Mouse (Mus musculus) c-Kit-positive CD71-positive TER-119-positive erythroid progenitor cells, embryonic 14.5 days (primary cell): ENCODE measurements around the gene Spg7.
"Not testable (repeated sequence)": the region's sequence is repeated elsewhere in the genome, so short reads cannot be mapped to it uniquely, and the experiment has no call there.

Experiments used
- DNase-seq: peaks from one replicate; pipeline ENCODE4 v3.0.0-alpha.2; 2013; ENCODE audit warnings: low spot score

The Spg7 gene

DNA sequence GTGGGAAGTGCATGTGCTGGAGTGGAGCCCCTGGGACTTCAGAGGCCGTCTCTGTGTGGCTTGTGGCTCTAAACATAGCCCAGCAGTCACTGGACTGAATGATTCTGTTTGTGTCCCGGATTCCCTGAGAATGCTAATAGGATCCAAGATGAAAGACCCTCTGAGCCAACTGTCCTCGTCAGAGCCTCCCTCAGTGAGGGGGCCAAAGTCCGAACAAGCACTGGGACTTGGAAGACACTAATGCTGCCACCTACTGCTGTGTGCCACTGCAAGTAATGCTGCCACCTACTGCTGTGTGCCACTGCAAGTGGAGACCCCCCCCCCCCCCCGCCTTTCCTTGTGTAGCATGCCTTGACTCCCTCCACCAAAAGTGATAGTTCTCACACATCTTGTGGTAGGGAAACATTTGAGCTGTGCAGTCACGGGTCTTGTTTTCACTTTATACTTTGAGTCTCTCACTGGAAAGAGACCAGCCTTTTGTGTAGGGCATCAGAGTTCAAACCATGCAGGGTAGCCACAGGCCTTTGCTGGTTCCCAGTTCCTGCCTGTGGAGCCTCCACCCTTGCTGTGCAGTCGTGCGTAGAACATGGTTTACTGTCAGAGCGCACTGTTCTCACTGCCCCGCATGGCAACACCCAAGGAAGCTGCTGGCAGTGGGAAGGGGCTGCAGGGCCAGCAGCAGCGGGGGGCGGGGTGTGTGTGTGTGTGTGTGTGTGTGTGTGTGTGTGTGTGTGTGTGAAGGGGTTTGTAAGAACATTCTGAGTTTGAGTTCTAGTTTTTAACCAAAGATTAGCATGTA is 35.2 kb downstream of the Spg7 start:
- DNase-seq: no peak

DNA sequence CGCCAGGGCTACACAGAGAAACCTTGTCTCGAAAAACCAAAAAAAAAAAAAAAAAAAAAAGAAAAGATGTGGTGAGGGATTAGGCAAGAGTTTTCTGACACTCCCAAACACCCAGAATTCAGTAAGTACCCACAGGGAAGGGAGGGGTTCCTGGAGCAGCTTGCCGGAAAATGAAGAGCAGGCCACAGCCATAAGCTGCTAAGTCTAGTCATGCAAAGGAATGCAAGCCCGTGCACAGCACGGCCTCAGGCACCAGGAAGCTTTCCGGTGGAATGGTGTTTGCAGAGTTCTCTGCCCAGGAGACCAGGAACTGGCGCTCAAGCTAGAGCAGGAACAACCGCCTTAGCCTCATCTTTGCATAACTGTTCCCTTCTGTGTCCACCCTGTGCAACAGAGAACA is 37.5 kb downstream of the Spg7 start:
- DNase-seq: no peak

DNA sequence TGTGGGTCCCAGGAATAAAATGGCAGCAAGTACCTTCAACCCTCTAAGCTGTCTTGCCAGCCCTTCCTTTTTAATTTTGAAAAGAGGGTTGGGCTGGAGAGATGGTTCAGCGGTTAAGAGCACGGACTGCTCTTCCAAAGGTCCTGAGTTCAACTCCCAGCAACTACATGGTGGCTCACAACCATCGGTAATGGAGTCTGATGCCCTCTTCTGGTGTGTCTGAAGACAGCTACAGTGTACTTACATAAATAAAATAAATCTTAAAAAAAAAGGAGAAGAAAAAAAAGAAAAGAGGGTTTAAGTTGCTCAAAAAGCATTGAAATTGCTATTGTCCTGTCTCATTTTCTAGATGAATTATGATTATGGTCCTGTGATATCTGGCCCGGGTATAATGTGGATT is 38.5 kb downstream of the Spg7 start:
- no peak for DNase-seq

DNA sequence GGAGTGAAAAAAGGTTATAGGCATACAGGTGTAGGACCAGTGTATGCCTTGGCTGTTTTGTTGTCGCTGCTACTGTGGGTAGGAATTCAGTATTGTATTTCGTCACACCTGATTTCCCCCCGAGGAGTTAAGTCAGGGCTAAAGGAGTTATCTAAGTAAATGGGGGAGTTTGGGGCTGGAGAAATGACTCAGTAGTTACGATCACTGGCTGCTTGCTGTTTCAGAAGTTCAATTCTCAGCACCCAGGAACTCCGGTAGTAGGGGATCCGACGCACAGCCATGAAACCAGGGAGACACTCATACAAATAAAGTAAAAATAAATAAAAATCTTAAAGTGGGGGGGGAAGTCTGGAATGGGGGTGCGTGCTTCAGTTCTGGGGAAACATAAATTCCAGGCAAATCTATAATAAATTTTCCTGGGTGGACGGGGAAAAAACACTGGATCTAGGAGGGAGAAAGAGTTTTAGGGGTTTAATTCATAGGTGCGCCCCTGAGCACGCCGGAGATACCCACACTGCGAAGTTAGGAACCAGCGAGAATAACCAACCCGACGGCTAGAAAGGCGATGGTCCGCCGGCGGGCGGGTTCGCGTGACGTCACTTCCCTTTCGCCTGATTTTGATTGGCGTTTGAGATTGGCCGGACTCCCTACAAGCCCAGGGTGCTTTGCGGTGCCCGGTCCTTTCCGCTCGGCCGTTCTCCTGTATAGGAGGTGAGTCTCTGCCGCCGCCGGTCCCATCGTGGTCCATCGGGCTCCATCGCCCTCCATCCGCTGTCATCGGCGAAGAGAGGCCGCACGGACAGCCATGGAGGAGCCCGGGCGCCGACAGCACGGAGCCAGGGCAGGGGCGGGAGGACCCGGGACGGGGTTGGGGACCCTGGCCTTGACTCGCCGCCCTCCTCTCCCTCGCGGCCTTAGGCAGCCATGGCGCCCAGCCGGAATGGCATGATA is 39.3 kb downstream of the Spg7 start, which contains the start of gene Rpl13:
Gene Rpl13 (plus strand): TSS at position 616 of the 951 bp plus-strand sequence.
- DNase-seq: peak; percentile 94

DNA sequence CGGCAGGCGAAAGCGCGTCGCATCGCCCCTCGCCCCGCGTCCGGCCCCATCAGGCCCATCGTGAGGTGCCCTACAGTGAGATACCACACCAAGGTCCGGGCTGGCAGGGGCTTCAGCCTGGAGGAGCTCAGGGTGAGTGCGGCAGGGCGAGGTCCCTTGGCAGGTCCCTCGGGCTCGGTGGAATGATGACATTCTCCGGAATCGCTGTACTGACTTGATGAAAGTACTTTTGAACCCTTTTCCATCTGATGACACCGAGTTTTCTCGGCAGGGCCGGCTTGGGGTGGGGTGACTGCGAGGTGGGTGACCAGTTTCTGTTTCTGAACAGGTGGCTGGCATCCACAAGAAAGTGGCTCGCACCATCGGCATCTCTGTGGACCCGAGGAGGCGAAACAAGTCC is 40.1 kb downstream of the Spg7 start:
- not testable (repeated sequence) for DNase-seq

DNA sequence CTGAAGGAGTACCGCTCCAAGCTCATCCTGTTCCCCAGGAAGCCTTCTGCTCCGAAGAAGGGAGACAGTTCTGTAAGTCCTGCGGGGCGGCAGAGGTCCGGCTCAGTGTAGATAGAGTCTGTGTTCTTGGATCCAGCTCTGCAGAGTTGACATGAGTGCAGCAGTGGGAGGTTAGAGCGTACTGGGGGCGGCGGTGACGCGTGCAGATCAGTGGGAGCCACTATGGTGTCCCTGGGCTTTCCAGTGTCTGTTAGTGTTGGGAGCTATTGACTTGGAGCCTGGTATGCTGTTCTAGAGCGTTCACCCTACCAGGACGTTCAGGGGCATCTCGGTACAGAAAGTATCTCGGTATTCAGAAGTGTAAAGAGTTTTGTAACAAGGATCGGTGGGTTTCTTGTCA is 40.5 kb downstream of the Spg7 start:
- no peak for DNase-seq

DNA sequence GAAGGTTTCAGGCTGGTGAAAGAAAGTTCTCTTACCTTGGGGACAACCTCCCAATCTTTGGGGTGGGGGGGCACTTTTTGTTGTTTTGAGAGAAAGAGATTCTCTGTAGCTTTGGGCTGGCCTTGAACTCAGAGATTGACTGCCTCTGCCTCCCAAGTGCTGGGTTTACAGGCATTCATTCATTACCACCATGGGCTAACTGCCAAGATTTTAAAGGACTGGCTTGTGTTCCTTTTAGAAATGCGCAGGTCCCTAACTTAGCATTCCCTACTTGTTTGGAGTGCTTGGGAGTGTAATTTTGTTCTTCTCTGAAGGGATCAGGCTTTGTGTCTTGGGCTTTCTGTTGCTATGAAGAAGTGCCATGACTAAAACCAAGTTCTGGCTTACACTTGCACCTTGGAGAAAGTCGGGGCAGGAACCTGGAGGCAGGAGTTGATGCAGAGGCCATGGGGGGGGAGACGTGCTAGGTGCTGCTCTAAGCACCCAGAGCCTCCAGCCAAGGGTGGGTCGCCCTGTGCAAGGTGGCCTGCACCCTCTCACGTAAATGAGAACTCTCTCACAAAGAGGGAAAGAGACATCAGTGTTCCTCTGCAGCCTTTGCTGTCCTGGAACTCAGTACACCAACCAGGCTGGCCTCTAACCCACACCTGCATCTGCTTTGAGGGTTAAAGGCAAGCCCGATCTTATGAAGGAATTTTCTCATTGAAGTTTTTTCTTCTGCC is 41.5 kb downstream of the Spg7 start:
- DNase-seq: no peak

DNA sequence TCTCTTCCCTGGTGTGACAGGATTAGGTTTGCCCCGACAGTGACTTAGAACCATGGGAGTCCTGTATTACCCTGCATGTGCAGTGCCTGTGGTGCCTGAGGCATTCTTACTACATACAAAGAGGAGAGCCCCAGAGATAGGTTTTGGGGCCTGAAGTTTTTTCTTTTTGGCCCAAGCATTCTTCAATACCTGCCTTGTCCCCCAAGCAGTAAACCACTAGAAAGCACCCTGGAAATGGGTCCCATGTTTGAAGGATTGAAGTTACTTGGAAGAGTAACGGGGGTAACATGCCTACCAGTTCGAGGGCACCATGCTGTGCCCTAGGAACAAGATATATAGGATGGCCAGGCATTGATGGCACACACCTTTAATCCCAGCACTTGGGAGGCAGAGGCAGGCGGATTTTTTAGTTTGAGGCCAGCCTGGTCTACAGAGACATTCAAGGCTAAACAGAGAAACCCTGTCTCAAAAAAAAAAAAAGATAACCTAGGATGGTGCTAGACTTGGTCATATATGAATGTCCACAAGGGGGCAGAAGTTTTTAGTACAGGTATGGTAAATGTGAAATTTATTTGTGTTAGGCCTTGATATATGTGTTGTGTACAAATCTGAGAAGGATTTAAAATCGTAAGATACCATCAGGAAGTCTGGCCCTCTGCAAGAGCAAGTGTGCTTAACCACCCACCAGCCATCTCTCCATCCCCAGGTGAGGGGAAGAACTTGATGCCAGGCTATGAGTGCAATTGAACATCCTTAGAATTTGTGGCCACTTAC is 43.0 kb downstream of the Spg7 start:
- DNase-seq: peak; percentile 72

DNA sequence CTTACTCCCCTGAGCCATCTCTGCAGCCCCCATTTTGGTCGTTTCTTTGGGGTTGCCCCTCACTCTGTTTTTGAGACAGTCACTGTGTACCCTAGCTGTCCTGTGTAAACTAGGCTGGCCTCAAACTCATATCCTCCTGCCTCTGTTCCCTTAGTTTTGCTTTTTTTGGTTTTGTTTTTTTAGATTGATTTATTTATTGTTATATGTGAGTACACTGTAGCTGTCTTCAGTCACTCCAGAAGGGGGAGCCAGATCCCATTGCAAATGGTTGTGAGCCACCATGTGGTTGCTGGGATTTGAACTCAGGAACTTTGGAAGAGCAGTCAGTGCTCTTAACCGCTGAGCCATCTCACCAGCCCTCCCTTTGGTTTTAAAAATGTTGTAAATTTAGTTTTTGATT is 43.8 kb downstream of the Spg7 start:
- DNase-seq: no peak

DNA sequence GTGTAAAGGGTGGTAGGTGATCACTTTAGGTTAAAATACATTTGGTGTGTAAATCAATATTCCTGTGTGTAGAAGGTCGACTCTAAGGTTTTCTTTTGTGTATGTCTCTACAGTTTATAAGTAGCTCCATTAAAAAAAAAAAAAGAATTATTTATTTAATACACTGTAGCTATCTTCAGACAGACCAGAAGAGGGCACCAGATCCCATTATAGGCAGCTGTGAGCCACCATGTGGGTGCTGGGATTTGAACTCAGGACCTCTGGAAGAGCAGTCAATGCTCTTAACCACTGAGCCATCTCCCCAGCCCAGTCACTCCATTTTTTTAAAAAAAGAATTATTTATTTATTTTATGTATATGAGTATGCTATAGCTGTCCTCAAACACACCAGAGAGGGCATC is 45.3 kb downstream of the Spg7 start:
- DNase-seq: no peak

DNA sequence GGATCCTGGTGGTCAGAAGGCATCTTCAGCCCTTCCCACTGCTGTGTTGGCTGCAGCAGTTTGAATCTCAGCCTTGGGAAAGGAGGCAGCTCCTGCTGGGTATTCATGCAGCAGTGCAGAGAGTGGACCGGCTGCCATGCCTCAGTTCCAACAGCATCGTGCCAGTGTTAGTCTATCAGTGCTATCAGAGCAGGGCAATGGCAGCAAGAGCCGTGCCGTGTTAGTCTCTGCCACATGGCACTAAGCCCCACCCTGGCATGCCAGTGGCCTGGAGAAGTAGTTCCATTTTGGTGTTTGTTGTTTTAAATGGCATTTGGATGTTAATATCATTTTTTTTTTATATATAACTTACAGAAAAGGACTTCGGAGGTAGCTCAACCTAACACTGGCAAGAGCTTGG is 46.2 kb downstream of the Spg7 start:
- no peak for DNase-seq

DNA sequence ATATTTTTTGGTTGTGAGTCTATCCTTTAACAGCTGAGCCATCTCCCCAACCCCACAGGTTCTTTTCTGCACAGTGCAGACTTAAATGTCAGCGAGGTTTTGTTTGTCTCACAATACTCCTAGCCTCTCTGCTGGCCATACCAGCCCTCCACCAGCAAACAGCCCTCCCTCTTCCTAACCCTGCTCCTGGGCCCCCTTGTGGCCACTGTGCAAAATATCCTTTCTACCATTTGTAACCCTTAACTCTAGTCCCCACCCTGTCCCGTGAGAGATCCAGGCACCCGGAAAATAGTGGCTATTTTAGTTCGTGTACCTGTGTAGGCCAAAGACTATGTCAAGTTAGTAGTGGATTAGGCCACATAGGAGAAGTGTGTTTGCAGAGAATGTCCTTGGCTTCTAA is 47.9 kb downstream of the Spg7 start:
- DNase-seq: no peak

DNA sequence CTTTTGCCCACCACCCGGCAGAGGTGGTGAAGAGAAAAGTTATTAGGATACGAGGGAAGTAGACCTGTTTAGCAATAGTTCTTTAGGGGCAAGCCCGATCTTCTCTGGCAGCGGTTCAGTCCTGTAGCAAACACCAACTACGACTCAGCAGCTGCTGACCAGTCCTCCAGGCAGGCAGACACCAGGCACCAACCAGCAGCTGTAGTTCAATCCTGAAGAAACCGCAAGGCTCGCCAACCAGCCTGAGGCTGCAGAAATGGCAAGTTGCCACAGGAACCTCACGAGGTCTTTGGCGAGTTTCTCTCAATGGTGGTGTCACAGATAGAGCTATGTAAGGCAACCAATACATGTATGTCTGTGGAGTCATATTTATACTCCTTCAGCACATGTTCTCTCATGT is 50.1 kb downstream of the Spg7 start:
- DNase-seq: no peak

DNA sequence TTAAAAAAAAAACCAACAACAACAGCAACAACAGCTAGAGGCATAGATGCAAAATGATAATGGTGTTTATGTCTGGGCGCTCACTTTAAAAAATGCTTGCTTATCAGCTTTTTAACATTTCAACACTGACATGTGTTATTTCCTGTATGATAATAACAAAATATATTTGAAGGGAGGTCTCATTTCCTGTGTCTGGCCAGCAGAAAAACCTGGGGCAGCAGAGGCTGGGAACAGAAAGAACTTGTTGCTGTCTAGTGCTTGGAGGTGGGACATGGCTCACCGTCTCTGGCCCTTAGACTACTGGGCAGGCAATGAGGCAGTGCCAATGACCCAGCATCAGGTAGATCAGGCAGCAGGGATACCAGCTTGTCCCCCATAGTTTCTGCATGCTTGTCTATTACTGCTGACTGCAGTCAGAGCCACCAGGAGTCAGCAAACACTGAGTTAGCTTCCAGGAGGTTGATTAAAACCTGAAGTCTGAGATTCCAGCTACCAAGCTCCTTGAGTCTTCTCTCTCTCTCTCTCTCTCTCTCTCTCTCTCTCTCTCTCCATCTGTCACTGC is 51.2 kb downstream of the Spg7 start:
- no peak for DNase-seq

DNA sequence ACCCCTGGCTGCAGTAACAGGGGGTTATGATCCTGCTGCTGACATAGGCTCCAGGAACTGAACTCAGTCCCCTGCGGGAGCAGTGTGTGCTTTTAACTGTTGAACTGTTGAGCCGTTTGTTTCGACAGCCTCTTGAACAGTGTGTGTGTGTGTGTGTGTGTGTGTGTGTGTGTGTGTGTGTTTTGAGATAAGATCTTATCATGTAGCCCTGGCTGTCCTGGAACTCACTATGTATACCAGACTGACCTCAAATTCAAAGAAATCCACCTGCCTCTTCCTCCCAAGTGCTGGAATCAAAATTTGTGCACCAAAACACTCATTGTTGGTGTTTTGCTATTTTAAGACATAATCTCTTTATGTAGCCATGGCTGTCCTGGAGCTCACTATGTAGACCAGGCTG is 51.9 kb downstream of the Spg7 start:
- DNase-seq: no peak

DNA sequence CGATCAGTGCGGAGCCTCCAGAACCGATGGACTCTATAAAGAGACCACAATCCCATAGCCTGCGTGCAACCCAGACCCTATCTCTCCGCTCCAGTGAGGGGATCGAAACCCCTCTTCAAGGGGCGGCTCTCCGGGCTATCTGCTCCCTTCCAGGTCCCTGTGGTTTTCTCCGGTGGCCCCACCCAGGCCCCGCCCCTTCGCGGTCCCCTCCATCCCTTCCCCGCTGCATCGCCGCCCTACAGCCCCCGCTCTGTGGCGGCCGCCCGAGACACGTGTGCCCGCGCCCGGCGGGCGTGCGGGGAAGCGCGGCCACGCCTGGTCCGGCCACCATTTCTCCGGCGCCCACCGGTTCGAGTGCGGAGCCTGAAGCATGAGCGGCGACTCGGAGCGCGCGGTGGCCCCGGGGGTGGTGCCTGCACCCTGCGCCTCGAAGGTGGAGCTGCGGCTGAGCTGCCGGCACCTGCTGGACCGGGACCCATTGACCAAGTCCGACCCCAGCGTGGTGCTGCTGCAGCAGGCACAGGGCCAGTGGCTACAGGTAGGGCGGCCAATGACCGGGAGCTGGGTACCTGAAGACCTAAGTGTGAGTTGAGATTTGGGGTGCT is 54.5 kb downstream of the Spg7 start, which contains the start of gene Cpne7:
Gene Cpne7 (plus strand): TSS at position 248 of the 605 bp plus-strand sequence.
- DNase-seq: no peak

DNA sequence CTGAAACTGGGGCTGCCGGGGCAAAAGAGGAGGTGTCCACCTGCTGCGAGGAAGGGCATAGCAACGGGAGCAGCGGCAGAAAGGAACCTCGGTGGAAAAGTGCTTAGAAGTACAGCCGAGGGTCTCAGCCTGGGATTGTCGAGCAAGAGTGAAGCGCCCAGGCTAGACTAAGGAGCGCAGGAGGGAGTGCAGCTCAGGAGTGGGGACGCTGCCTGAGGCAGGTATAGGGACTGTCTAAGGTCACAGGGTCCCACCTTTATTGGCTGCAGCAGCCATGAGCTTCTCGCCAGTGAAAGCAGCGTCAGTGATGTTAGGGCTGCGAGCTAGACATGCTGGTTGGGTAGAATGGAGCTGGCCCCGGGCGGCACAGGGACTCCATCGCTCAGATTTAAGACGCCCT is 55.0 kb downstream of the Spg7 start:
- no peak for DNase-seq

DNA sequence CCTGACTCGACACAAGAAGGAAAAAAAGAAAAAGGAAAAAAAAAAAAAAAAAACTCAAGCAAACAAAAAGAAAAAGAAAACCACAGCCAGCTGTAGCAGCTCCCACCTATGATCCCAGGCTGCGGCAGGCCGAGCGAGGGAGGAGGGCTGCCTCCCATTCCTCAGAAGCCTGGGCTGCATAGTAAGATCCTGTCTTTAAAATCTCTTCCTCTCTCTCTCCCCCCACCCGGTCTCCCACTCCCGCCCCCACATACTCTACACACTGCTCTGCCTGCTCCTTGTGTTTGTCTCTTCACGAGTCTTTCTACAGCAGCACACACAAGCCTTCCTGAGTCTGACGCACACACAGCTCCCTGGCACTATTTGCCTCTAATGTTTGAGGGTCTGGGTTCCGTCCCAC is 59.3 kb downstream of the Spg7 start:
- no peak for DNase-seq

DNA sequence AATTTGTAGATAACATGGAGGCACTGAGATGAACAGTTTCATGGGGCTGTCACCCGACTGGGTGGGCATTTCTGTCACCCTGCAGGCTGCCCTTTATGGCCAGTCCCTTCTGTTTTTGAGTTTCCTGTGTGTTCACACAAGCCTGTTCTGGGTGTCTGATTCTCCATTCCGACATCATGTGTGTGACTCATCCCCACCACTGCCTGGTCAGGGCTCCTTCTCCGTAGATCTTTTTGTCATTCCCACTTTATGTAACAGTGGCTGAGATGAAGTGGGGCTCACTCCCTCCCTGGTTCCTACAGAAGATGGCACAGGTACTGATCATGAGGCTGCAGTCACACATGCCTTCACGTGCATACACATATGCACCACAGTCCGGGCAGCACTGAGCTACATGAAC is 59.9 kb downstream of the Spg7 start:
- DNase-seq: no peak

DNA sequence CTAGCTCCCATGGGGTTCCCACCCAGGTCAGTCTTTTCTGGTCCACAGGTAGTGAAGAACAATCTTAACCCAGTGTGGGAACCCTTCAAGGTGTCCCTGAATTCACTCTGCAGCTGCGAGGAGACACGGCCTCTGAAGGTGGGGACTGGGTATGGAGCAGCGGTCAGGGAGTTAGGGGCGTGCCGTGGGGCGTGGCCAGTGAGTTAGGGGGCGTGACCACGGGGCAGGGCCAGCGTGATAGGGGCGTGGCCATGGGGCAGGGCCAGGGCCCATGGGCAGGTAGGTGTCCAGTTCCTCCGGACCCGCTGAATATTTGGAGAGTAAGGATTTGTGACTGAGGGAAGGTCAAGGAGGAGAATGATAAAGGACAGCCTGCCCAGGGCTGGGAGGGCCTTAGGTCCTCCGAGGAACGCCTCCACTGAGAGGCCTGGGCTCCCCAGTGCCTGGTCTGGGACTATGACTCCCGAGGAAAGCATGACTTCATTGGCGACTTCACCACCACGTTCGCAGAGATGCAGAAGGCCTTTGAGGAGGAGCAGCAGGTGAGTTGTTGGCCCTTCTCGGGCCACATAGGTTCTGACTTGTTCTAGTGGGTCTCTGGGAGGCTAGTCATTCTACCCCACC is 63.6 kb downstream of the Spg7 start:
- DNase-seq: no peak
